Mouse (Mus musculus) central nervous system, embryonic 11.5 days (tissue): ENCODE data around the gene Clic4. TPM values are rescaled to one million over a fixed set of nuclear protein-coding genes. Genes with fewer than 3 reads are reported as not detected.

Experiments
- polyA plus RNA-seq: library from polyadenylated mRNA; depleted of rRNA; stranded (reverse); fragments of >200 nt; gene quantifications from 2 replicates; pipeline ENCODE4 v1.2.3, GENCODE M21; 2012; rRNA removed

The Clic4 gene
- polyA plus RNA-seq, result 84.2 and 90.3 TPM in 2 replicates

DNA sequence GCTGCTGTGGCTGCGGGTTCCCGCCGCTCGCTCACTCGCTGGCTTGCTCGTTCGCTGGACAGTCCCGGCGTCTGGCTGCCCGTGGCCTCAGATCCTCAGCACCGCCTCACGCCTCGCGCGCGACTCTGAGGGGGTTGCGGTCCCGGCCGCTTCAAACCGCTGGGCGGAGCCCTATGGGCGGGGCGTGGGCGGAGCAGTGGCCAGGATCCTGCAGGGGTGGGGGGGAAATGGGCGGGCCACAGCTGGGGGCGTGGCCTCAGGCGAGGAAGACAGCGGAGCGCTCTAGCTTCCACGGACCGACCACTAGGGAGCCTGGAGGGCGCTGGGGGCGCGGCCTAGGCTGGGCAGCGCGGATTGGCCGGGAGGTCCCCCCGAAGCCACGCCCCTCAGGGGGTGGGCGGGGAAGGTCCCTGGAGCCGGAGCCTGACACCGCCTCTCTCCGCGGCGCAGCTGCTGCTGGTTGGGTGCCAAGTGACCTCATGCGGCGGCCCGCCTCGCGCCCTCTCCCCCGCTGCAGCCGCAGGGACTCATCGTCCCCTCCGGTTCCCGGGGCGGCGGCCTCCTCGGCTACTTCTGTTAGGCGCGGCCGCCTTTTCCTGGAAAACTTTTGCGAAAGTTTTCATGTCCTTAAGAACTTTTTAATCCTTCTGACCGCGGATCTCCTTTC, at the start of gene Clic4:
Gene Clic4 (minus strand): TSS at position 175 of the 667 bp plus-strand sequence.

Other genes starting within 250 kb of the Clic4 start
- 0.26 and 1.4 TPM in 2 replicates for gene Runx3, start 152.2 kb downstream of the Clic4 start, polyA plus RNA-seq
- gene Srrm1, start 80.5 kb upstream of the Clic4 start, polyA plus RNA-seq, result 156 and 173 TPM in 2 replicates
- 0.41 and 1.0 TPM in 2 replicates for gene Ncmap, start 125.4 kb upstream of the Clic4 start, polyA plus RNA-seq
- gene Rcan3, start 161.0 kb upstream of the Clic4 start, polyA plus RNA-seq, result 12.2 and 13.1 TPM in 2 replicates
- gene Stpg1, start 222.0 kb upstream of the Clic4 start, polyA plus RNA-seq, result 0.41 and 0.42 TPM in 2 replicates
- 6.0 and 6.1 TPM in 2 replicates for gene Nipal3, start 222.2 kb upstream of the Clic4 start, polyA plus RNA-seq